Mouse (Mus musculus): ENCODE measurements around the gene Plb1.

GRCm38 (mm10) chr5:32288021-32288420 is 55.5 kb downstream of the Plb1 start:
- TF ChIP-seq CTCF (IDR thresholded peaks at IDR 0.05; ENCODE audit: low read depth, low read length): no peak
- no peak for TF ChIP-seq POLR2A (IDR thresholded peaks at IDR 0.05; ENCODE audit: borderline replicate concordance, low read depth, low read length)
